Mouse (Mus musculus) CH12.LX (cell line): ENCODE measurements at regions not wholly inside any gene's neighbourhood (a gene's known extent, or its start where the extent isn't known, plus 50 kb on each side); places are given as distances from the start of the nearest gene placed in this dataset.

Experiments
- CTCF ChIP-seq, 2 experiments: IDR thresholded peaks in 1 of 2; conservative IDR thresholded peaks in 1 of 2; 2 replicates each; pipeline ENCODE4 v1.5.1; 2011 to 2012; ENCODE audit warnings: low read depth in 2 of 2, low read length in 2 of 2, improper control_type of control experiment in 1 of 2, inconsistent platforms in 1 of 2, mild to moderate bottlenecking in 1 of 2, moderate library complexity in 1 of 2
- JUND ChIP-seq: conservative IDR thresholded peaks from 2 replicates; pipeline ENCODE4 v1.6.1; 2011; ENCODE audit warnings: low read depth, low read length, improper control_type of control experiment
- POLR2A ChIP-seq: IDR thresholded peaks from 2 replicates; pipeline ENCODE4 v1.6.1; 2011; ENCODE audit warnings: low read depth, mild to moderate bottlenecking, improper control_type of control experiment, low read length

- no peak for TF ChIP-seq CTCF (conservative IDR thresholded peaks at IDR 0.05 in 1 of 2, IDR thresholded peaks at IDR 0.05 in 1 of 2; ENCODE audit: low read depth in 2 of 2, low read length in 2 of 2)
- no peak for TF ChIP-seq POLR2A
- no peak for TF ChIP-seq JUND
These were observed 93.7 kb upstream of the Atp6ap2 start for GRCm38 (mm10) chrX:12493916-12494315.
